Mouse (Mus musculus): ENCODE measurements around the gene Pyroxd2.
"Not testable (repeated sequence)": the region's sequence is repeated elsewhere in the genome, so short reads cannot be mapped to it uniquely, and the experiment has no call there.

Gene Pyroxd2

GRCm38 (mm10) chr19:42690256-42690655, 62.3 kb downstream of the Pyroxd2 start:
- CTCF ChIA-PET = no interaction called here

- CTCF ChIA-PET = no interaction called here
These were observed 62.8 kb downstream of the Pyroxd2 start for GRCm38 (mm10) chr19:42689786-42690185.

GRCm38 (mm10) chr19:42689321-42689720, 63.3 kb downstream of the Pyroxd2 start:
- CTCF ChIA-PET = no interaction called here

GRCm38 (mm10) chr19:42682776-42683175, 69.8 kb downstream of the Pyroxd2 start:
- CTCF ChIA-PET = not testable (repeated sequence)

GRCm38 (mm10) chr19:42678191-42678590, 74.4 kb downstream of the Pyroxd2 start:
- CTCF ChIA-PET = no interaction called here

DNA sequence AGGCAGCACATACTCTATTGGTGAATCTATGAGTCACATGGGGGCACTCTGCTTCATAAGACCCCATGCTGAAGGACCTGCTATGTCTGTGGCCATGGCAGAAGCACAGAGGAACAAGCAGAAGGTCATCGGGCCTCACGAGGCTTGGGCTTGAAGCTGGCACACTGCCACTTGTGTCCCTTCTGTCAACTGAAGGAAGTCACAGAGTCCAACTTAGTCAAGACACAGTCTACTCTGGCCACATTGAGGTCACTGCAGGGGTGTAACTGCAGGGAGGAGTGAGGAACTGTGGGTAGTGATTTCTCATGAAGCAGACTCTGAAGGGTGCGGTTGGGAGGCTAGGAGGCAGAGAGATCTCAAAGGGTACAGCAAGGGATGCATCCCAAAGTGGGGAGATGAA, 75.1 kb downstream of the Pyroxd2 start:
- CTCF ChIA-PET = no interaction called here

DNA sequence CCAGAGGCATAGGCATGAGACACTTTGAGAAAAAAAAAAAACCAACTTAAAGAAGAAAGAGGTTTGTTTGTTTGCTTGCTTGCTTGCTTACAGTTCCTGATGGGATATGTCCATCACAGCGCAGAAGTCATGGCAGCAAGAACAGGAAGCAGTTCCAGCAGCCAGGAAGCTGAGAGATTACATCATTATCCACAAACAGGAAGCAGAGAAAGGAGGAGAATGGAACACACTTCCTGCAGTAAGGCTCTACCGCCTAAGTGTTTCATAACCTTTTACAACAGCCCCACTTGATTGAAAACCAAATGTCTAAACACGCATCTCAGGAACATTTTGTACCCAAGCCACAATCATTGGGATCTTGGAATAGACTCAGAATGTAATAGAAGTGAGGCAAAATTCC, 75.6 kb downstream of the Pyroxd2 start:
- CTCF ChIA-PET = interaction anchor here (0.7 kb wide), 1 partner anchor 62 kb away, joined by 3 read pairs; no protein-coding TSS in a partner anchor

Measured in spleen, embryonic (tissue).